Mouse (Mus musculus): ENCODE data around the gene Pdzd2.

GRCm38 (mm10) chr15:12405592-12405991 is 334.1 kb downstream of the Pdzd2 start:
- TF ChIP-seq CTCF (IDR thresholded peaks at IDR 0.05; ENCODE audit: control insufficient read depth, insufficient read depth, insufficient replicate concordance, low read depth, low read length) (no peak), POLR2A (IDR thresholded peaks at IDR 0.05; ENCODE audit: control insufficient read depth, low read depth, low read length) (no peak)

Data from testis, adult 2 months (tissue).